Mouse (Mus musculus): ENCODE results near the gene Wbp11.
"Not testable (repeated sequence)": the region's sequence is repeated elsewhere in the genome, so short reads cannot be mapped to it uniquely, and the experiment has no call there.

DNA sequence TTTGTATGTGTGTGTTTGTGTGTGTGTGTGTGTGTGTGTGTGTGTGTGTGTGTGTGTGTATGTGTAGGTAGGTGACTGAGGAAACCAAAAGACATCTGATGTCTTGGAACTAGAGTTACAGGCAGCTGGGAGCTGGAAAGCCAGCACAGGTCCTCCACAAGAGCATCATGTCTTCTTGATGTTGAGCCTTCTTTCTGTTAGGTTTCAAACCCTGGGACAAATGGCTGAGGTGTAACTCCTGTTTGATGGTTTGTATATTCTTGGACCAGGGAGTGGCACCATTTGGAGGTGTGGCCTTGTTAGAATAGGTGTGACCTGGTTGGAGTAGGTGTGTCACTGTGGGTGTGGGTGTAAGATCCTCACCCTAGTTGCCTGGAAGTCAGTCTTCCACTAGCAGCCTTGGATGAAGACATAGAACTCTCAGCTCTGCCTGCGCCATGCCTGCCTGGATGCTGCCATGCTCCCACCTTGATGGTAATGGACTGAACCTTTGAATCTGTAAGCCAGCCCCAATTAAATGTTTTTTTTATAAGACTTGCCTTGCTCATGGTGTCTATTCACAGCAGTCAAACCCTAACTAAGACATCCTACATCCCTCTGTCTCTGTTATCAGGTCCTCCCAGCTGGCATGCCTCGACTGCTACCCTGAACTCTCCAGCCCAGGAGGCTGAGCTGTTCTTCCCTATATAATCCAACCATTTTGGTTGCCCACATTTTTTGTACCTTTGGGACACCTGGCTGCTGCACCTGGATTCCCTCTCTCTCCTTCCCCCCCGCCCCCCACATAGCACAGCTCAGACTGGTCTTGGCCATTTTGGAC, 29.9 kb downstream of the Wbp11 start:
- not testable (repeated sequence) for TF ChIP-seq POLR2AphosphoS5 (IDR thresholded peaks at IDR 0.05; ENCODE audit: borderline replicate concordance, low read depth, low read length); CTCF (IDR thresholded peaks at IDR 0.05 in 2 of 3, conservative IDR thresholded peaks at IDR 0.05 in 1 of 3; ENCODE audit: control insufficient read depth in 1 of 3, insufficient read depth in 1 of 3, low read depth in 2 of 3, low read length in 3 of 3, poor library complexity in 1 of 3, severe bottlenecking in 1 of 3); CHD2 (IDR thresholded peaks at IDR 0.05; ENCODE audit: low read length); RCOR1 (IDR thresholded peaks at IDR 0.05; ENCODE audit: low read depth, low read length); ZNF384 (IDR thresholded peaks at IDR 0.05; ENCODE audit: low read depth, low read length); MAFK (IDR thresholded peaks at IDR 0.05; ENCODE audit: borderline replicate concordance, low read depth, low read length); EP300 (IDR thresholded peaks at IDR 0.05; ENCODE audit: low read depth in 1 of 2, low read length in 2 of 2); KAT2A (conservative IDR thresholded peaks at IDR 0.05; ENCODE audit: low read depth, low read length); TAL1 (IDR thresholded peaks at IDR 0.05; ENCODE audit: low read length); JUND (IDR thresholded peaks at IDR 0.05; ENCODE audit: low read depth, low read length); POLR2A (IDR thresholded peaks at IDR 0.05; ENCODE audit: control insufficient read depth in 1 of 2, insufficient read depth in 1 of 2, low read depth in 1 of 2, low read length in 2 of 2, poor library complexity in 1 of 2)

All from MEL (cell line).